Mouse (Mus musculus) right cerebral cortex, postnatal 4 days (tissue): ENCODE results near the gene Rapgef3.
A peak's percentile ranks its signal among the peaks of the same experiment; 100 is the strongest.

ENCODE experiments used
- DNase-seq: peaks from one replicate; pipeline ENCODE4 v3.0.0-alpha.2; 2022

Rapgef3 gene

DNA sequence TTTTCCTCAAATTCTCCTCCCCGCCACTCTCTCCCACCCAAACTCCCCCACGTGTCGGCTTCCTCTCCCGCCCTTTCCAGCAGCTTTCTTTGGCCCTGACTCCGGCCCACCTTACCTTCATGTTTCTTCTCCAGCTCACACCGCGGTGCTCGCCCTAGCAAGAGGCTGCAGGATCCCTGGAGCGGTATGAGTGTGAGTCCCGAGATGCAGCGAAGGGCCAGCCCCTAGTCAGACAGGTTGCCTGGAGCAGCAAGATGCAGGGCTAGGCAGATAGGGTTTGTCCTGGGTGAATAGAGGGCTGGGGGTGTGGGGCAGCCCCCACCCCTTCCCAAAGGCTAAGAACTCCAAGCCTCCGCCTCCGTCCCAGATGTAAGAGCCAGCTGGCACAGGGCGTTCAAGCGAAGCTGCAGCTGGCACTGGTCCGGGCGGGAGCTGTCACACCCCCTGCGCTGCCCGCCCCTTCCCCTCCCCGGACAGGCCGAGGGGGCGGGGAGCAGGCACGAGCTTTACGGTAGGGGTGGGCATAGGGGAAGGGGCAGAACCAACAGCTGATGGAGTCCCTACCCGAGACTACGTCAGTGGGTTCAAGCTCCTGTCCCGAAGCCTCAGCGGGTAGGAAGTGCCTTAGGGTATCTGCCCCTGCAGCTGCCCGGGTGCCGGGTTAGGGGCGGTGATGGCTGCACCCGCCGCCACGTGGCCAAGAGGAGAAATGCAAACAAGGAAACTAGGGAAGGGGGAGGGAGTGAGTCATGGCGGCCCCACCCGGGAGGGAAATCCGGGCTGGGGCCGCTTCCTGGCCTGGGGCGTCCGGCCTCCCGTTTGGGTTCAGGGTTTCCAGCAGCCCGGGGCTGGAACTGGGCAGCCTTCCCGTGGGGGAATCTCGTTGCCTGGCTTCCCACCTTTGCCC is at the start of gene Rapgef3:
Gene Rapgef3, minus strand, starts transcription at position 693 of the 907 bp plus-strand sequence.
- peak; percentile 76 for DNase-seq

DNA sequence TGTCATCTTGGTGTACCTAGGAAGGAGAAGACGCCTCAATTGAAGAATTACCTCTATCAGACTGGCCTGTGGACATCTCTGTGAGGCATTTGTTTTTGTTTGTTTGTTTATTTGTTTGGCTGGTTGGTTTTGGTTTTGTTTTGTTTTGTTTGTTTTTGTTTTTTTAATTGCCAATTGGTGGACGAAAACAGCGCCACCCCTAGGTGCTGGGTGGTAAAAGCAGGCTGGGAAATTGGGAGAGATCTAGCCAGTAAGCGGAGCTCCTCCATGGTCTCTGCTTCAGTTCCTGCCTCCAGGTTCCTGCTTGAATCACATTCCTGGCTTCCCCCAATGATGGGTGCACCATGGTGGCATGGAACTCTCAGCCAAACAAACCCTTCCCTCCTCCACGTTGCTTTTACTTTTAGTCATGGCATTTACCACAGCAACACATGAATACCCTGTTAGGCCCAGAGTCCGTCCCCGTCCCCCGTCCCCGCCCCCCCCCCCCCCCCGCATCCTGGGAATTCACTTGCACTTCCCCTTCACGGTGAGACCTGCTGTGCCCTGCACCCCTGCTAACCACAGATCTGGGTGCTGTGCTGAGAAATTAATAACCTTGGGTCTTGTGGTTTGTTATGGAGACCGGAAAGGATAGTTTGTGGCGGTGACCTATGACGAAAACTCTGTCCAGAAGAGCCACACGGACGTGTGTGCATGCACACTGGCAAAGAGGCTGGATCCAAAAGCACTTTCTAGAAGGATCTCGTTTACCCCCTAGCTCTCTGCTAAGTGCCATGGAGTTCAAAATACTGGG is 48.6 kb upstream of the Rapgef3 start:
- DNase-seq = no peak

DNA sequence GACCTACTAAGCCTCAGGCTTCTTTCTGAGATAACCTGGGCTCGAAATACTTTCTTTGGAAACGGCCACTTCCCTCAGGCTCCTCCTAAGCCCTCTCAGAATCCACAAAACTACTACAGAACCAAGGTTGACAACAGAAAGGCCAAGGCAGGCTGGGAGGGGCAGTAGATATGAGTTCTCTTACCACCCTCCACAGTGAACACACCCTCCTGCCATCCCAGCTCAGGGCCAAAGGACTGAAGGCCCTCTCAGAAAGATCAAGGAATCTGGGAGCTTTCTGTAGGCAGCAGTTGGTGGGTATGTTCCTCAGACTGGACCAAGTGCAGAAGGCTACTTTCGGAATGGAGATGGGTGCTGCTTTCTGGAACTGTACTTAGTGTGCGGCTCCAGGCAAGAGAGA is 47.5 kb upstream of the Rapgef3 start:
- DNase-seq = no peak

DNA sequence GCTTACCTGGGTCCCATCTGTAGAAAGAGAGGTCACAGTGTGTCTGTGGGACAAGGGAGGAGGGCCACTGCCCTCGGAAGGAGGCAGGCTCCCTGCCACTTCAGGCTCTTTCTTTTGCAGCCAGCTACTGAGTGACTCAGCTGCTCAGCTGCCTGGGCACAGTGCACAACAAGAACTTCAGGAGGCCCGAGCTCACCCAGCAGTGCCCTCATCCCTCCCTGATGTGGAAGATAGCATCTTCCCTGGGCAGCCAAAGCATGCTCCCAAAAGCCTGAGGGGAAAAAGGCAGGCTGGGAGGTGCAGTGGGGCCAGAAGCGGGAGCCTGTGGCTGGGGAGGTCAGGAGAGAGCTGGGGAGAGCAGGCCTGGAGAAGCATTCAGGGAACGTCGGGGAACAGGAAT is 46.9 kb upstream of the Rapgef3 start:
- no peak for DNase-seq

DNA sequence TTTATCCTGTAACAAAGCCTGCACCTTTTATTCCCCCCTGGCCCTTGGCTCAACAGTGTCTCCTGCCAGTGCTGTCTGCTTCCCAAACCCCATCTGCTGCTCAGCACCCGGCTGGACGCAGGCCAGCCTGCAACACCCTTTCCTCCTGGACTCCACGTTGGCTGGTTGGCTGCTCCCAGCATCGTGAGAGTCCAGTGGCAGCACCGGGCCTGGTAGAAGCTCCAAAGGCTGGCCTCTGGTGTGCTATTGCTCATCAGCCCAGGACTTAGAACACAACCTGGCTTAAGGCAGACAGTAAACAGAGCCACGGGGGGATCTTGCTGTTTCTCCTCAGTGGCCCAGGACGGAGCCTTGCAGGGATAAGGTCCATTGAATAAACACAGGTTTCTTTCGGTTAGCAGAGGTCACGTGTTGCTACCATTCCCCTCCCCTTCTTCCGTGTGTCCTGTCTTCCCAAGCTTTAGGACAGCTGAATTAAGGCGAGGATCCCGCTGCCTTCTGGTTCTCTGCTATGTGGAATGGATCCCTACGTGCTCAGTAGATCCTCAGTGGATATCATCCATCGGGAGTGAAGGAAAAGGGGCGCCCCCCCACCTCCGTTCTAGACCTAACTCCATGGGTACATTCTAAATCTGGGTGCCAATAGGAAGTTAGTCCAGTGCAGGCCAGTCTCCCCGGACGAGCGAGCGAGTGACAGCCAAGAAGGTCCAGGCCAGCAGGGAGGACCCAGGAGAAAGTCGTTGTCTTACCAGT is 45.9 kb upstream of the Rapgef3 start:
- no peak for DNase-seq

DNA sequence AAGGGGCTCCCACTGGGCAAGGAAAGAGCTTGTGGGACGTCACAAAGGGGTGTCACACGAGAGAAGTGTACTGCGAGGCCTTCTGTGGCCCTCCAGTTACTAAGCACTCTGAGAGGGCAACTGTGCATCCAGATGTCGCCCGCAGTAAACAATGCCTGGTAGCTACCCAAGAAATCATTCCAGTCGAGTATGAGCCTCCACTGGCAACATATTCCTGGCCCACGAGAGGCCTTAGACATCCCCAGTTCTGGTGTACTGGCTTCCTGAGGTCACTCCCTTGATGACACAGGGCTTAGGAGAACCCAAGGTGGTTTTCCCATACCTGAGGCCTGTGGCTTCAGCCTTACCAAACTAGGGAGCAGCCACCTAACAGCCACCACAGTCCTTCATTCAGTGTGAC is 45.1 kb upstream of the Rapgef3 start:
- DNase-seq = no peak

DNA sequence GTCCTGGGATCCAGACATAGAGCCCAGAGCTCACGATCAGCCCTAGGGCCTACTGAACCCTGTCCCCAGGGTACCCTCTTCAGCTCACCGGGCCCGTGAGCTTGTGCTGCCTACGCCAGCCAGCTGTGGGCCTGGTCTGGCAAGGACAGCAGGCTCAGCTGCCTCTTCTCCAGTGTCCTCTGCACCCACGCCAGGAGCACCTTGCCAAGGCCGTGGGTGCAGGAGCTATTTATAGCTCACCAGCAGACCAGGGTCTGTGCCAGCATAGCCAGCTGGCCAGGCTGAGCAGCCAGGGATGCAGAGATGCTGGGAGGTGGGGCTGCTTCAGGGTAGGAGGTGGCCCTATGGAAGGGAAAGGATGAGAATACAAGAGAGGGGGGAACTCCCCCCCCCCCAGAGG is 44.4 kb upstream of the Rapgef3 start:
- peak; percentile 49 for DNase-seq

DNA sequence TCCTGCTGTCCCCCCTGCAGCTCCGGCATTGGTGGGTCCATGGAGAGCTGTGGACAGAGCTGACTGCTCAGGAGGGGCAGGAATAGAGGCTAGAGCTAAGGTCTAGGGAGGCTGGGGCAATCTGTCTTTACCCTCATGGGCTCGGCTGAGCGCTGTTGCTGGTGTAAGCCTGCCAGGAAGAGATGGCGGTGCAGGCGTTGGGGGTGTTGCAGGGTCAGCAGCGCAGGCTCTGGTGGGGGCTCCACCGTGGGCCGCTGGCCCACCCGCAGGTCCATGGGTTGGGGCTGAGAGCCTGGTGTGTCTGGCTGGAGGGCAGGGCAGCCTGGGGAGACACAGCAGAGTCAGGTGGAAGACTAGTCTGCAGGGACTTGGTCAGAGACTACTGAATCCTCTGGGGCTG is 43.5 kb upstream of the Rapgef3 start:
- no peak for DNase-seq

DNA sequence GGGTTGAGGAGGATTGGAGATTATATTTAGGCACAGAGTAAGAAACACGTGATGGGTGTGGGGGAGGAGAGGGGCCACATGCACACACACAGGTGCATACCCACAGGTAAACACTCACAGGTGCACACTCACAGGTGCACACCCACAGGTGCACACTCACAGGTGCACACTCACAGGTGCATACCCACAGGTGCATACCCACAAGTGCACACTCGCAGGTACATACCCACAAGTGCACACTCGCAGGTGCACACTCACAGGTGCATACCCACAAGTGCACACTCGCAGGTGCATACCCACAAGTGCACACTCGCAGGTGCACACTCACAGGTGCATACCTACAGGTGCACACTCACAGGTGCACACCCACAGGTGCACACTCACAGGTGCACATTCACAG is 42.6 kb upstream of the Rapgef3 start:
- DNase-seq = no peak

DNA sequence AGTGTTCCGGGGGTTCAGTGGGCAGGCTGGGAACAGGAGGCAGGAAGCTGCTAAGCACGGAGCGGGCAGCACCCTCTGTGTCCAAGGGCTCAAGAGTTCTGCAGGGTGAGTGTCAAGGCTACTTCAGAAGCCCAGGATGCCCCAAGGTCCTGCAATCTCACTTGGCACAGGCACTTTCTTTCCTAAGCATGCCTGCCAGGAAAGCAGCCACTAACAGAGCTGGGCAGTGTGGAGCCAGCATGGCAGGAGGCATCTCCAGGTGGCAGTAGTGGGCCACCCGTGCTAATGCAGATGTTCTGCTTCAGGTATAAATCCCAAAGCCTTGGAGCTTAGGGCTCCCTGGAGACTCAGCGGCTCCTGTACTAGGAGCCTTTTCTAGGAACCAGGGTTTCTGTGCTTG is 42.2 kb upstream of the Rapgef3 start:
- no peak for DNase-seq

DNA sequence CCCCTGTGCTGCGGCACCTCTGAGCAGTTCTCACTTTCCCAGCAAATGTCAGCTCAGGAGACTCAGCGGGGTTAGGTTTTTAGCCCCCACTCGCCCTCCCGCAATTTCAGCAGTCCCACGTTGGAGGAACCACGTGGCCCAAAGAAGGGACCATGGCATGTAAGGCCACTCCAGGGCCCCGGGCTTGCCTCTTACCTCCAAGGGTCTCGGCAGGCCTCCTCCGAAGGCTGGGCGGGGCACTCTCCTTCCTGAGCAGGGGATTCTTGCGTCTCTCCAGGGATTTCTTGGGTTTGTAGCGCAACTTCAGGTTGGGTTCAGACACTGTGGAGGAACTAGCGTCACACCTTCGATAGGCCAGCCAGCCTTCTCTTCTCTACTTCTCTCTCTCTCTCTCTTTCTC is 41.4 kb upstream of the Rapgef3 start:
- no peak for DNase-seq

DNA sequence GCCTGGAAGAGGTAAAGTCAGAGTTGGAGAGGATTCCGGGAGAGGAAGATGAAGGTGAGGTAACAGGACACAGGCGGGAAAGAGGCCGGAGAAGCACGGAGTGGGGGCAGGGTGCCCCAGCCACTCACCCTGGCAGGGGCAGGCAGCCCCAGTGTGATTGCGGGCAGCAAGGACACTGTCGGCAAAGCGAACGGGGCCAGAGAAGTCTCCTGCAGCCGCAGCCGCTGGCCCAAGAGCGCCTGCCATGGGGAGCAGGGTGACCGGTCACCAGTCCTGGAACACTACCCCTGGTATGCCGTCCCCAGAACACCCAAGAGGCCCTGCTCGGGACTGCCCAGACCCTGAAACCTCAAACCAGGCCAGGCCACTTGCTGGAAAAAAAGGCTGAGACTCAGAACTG is 40.8 kb upstream of the Rapgef3 start:
- DNase-seq = no peak

DNA sequence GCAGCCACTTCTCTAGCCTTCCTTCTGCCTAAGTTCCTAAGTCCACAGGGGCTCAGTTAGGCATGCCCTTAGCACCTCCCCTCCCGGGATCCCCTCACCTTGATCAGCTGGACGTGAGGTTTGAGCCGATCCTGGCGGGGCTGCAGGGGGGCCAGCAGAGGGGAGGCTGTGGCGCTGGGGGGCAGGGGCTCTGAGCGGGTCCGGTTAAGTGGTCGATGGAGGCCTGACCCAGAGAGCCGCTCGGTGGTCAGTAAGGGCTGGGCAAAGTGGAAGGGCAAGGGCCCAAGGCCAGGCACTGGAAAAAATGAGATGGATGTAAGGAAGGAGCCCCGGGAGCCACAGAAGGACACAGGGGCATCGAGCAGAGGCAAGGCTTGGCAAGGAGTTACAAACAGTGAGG is 40.1 kb upstream of the Rapgef3 start:
- no peak for DNase-seq

DNA sequence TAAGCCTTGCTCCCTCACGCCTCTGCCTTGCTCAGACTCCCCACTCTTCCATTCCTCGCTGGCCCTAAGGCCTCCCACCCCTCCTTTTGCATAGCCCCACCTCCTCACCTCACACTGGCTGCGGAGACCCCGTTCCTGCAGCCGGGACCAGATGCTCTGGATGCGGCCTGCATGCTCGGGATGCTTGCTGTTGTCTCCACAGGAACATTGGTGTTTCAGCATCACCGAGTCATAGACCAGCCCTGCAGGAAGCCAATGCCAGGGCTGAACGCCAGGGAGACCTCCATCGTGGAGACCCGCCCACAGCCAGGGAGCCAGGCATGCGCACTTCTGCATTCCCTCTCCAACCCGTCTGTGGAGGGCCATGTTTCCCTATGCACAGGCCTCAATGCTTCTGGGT is 34.8 kb upstream of the Rapgef3 start:
- DNase-seq = peak; percentile 54

DNA sequence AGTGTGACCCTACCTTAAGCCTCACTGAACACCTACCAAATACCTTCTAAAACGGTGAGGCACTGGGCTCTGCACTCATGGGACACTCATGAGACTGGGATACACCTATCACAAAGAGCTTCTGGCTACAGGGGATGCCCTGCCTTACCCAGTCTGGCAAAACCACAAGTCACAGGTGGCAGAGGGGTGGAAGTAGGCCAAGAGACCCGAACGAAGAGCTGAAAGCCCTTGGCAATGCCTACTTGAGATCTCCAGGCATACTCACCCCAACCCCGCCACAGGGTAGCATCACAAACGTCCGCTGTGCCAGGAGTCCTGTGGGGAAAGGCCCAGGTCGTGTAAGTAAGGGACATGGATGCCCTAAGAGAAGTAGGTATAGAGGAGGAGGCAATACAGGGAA is 34.0 kb upstream of the Rapgef3 start:
- no peak for DNase-seq

DNA sequence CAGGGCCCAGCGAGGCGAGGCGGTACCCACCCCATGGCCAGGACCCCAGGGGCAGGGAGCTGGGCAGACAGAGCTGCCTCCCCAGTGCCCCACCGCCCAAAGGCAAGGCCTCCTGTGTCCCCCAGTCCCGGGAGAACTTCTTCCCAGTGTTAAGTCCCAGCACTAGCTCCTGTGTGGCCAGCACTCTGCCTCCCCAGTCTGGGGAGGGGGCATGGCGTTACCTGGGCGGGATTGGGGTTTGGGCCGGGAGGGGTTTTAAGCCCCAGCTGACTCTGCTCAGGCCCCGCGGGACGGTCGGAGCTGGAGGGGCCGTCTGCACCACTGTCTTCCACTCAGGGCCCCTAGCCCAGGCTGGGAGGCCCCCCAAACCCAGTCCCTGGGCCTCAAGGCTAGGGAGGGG is 33.1 kb upstream of the Rapgef3 start:
- no peak for DNase-seq

DNA sequence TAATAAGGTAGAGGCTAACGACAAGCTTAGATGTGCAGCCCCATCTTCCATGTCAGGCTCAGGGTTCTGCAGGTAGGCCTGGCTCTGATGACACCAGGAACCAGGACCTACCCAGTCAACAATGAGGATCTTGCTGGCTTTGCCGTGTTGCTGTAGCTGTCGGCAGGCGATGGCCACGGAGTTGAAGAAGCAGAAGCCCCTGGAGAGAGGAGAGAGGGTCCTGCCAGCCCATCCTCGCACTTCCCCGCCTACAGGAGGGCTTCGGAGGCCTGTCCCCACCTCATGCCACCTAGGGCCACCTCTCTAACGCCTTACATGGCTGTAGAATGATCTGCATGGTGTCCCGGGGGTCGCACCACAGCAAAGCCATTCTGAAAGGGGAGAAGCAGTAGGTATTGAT is 31.7 kb upstream of the Rapgef3 start:
- no peak for DNase-seq

DNA sequence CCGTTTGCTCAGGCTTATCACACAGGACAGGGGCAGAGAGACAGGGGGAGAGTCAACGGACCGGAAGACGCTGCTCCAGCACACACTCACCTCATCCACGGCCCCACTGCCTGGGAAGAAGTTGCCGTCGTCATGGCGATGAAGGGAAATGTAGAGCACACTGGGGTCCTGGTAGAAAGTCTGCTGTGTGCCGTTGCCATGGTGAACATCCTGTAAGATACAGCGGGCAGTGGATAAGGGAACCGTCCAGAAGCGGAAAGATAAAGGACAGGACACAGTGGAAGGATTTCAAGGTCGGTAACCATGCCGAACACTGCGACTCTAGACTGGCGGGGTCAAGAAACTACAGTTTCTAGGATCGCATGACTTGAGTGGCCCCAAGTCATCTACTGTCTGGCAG is 30.4 kb upstream of the Rapgef3 start:
- DNase-seq = no peak

DNA sequence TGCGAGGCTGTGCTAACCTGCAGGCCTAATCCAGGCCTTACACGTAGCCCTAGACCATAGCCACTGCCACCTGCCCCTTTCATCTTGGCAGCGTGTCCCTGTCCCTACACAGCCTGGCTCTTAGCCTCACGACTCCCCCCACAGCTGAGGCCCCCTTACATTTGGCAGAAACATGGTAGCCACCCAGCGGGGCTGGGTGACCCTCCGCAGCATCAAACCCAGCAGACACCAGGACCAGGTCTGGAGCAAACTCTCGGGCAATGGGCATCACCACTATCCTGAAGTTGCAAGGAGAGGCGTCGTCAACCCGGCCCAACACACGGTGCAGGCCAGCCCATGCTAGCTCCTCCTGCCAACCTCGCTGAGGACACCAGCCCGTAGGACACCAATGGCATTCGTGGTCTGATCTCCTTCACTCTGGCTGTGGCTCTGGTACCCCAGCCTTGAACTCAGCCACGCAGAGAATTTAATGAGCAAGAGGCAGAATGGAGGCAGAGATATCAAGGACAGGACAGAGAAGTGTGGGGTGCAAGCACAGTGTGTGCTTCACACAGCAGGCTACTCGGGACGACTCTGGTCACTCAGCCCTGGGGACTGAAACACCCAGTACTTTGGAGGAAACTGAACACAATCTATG is 29.0 kb upstream of the Rapgef3 start:
- no peak for DNase-seq

DNA sequence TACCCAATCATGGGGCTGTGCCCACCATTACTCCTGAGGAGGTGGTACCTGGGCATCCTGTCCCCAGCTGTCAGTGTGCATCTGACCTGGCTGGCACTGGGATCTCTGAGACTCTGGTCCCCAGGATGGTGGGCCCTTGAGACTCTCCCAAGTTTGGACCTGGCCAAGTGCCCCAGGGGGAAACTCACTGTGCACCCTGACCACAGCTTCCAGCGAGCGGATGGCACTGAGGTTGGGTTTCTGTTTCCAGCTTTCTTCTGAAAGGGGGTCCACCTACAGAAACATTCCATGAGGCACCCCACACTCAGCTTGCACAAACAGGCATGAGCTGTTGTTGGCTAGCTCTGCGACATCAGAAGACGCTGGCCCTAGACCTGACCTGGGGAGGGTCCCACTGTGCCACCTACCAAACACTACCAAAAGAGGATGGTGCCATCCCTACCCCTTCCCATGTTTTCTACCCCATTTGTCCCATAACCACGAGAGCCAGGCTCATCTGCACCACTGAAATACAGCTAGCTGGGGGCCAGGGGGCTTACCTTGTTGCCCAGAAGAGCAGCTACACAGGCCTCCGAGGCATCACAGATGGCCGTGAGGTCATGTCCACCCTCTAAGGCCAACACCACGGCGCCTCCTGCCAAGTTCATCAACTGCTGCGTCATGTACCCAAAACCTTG is 27.9 kb upstream of the Rapgef3 start:
- DNase-seq = no peak

DNA sequence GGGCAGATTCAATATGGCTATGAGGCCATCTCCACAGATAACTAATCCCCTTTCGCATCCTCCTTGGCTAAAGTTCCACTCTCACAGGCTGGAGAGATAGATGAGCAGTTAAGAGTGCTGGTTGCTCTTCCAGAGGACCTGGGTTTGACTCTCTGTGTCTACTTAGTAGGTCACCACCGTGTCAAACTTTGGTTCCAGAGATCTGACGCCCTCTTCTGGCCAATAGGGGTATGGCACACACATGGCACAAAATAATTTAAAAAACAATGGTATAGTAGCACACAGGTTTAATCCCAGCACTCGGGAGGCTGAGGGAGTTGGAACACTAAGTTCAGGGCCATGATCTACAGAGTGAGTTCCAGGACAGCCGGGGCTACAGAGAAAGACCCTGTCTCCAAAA is 26.5 kb upstream of the Rapgef3 start:
- DNase-seq = no peak

DNA sequence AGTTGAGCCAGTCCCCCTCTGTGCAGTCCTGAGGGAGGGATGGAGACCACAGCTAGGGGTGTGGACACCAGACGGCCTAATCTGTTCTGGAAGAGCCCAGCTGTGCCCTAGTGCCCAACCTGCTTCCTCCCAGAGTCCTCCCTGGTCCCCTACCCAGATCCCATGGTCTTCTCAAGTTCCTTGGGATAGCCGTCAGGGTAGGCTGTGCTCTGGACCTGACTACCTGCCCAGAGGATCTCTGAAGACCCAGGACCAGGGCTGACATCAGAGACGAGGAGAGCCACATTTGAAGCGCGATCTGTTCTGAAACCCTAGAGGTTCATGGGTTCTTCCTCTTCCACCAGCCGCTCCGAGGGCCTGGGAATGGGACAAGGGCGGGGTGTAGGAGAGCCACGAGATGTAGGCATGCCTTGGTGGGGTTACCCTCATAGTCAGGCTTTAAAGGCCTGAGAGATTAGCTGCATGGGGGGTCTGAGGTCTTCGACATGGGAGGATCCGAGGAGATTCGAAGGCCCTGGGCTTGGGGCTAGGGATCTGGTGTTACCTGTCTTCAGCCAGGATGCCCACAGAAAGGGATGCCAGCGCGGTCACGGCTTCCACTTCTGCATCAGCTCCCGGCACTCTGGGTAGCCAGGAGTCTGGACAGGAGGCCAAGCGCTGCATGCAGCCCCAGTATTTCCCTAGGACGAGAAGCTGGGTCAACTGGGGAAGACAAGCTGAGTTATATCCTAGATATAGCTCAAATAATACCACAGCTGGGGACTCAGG is 25.8 kb upstream of the Rapgef3 start:
- DNase-seq = no peak
